Mouse (Mus musculus) hindbrain, embryonic 11.5 days (tissue): ENCODE measurements at regions not wholly inside any gene's neighbourhood (a gene's known extent, or its start where the extent isn't known, plus 50 kb on each side); places are given as distances from the start of the nearest gene placed in this dataset.

ENCODE experiments used
- ATAC-seq: fragments of 200-750 bp; cut with Nextera tagmentation; 2 replicates; pipeline ENCODE4 v1.8.0; 2017; ENCODE audit warnings: mild to moderate bottlenecking, moderate TSS enrichment, moderate library complexity; ENCODE audit not compliant: low FRiP score
- DNase-seq: peaks from one replicate; pipeline ENCODE4 v3.0.0-alpha.2; 2015; ENCODE audit warnings: low spot score
- H3K27ac ChIP-seq: fragments of 300-500 bp; sonication (generic); 2 replicates; pipeline ENCODE4 v1.5.1; 2014; ENCODE audit warnings: mild to moderate bottlenecking, low read depth, low read length
- H3K27me3 ChIP-seq: fragments of 300-500 bp; sonication (generic); 2 replicates; pipeline ENCODE4 v1.6.1; 2014; ENCODE audit warnings: mild to moderate bottlenecking, low read length, moderate library complexity, mixed read lengths; ENCODE audit not compliant: control insufficient read depth, insufficient read depth
- H3K36me3 ChIP-seq: fragments of 300-500 bp; sonication (generic); 2 replicates; pipeline ENCODE4 v1.6.1; 2014; ENCODE audit warnings: mild to moderate bottlenecking, low read length, moderate library complexity, mixed read lengths; ENCODE audit not compliant: control insufficient read depth, insufficient read depth
- H3K4me1 ChIP-seq: fragments of 300-500 bp; sonication (generic); replicated peaks from 2 replicates; pipeline ENCODE4 v1.6.1; 2014; ENCODE audit warnings: low read length, mixed read lengths; ENCODE audit not compliant: control insufficient read depth, insufficient read depth
- H3K4me2 ChIP-seq: fragments of 300-500 bp; sonication (generic); replicated peaks from 2 replicates; pipeline ENCODE4 v1.6.1; 2014; ENCODE audit warnings: mild to moderate bottlenecking, low read depth, low read length
- H3K4me3 ChIP-seq: fragments of 300-500 bp; sonication (generic); 2 replicates; pipeline ENCODE4 v1.5.1; 2014; ENCODE audit warnings: low read depth, low read length
- H3K9ac ChIP-seq: fragments of 300-500 bp; sonication (generic); 2 replicates; pipeline ENCODE4 v1.6.1; 2014; ENCODE audit warnings: low read depth, low read length
- H3K9me3 ChIP-seq: fragments of 300-500 bp; sonication (generic); 2 replicates; pipeline ENCODE4 v1.6.1; 2016; ENCODE audit warnings: low read length; ENCODE audit not compliant: control insufficient read depth
- WGBS: fragments of 180-500 bp; shearing (Covaris S2); extraction: QIAGEN DNeasy Blood & Tissue Kit; methylation state at CpG from one replicate; pipeline ENCODE4 v1.1.7; 2014; 5-methylcytosine and 5-hydroxymethylcytosine counted together

DNA sequence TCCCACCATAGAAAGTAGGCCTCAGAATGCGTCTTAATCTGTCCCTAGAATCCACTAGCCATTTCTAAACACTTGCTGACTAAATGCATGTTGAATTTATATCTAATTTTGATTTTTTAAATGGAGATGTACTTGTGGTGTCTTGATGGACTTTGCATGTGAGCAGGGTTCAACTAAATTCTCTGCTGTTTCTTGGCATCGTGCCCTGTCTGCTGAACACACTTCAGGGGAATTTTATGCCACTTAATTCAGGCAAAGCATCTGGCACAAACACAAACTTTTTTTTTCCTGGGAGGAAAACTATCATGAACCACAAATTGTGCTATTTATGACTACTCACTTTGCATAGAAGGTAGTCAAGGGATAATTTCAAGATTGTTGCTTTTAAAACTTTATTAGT lies 87.7 kb downstream of the Stc2 start:
- ATAC-seq (no peak), DNase-seq (no peak)
- no peak overlapping the region for H3K4me3 ChIP-seq
- H3K9me3 ChIP-seq, result no peaks in the 10 kb centered on the region
- no peaks in the 10 kb centered on the region for H3K27me3 ChIP-seq
- H3K4me1 ChIP-seq, result no peaks in the 10 kb centered on the region
- H3K4me2 ChIP-seq, result no peak overlapping the region
- H3K36me3 ChIP-seq, result no peaks in the 10 kb centered on the region
- WGBS, result 86% methylated on average over 2 of the region's 2 CpGs
- no peak overlapping the region for H3K27ac ChIP-seq
- H3K9ac ChIP-seq, result no peak overlapping the region

DNA sequence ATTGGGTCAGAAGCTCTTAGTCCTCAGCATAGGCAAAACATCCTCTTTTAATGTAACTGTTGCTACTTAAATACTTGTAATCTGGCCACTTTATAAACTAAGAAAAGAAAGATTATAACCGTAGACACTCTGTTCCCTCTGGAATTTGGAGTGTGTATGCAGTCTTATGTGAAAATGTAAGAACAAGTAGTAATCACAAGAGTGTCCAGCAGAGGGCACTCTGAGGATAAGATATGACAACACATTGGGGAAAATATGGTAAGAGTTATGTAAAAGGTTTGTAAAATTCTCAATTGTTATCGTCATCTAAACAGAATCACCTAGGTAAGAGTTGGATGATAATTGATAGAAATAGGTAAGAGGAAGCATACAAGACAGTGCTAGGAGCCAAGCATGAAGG lies 66.2 kb upstream of the Gm17332 start:
- H3K36me3 ChIP-seq, result no peaks in the 10 kb centered on the region
- no peaks in the 10 kb centered on the region for H3K4me1 ChIP-seq
- DNase-seq (peak; percentile 82), ATAC-seq (no peak)
- no peak overlapping the region for H3K4me2 ChIP-seq
- H3K27me3 ChIP-seq, result no peaks in the 10 kb centered on the region
- H3K27ac ChIP-seq, result no peak overlapping the region
- no peak overlapping the region for H3K4me3 ChIP-seq
- no peak overlapping the region for H3K9ac ChIP-seq
- no peaks in the 10 kb centered on the region for H3K9me3 ChIP-seq
- 34% methylated on average over 2 of the region's 2 CpGs for WGBS
